Mouse (Mus musculus): Measurements from ENCODE around the gene Ctdnep1.

DNA sequence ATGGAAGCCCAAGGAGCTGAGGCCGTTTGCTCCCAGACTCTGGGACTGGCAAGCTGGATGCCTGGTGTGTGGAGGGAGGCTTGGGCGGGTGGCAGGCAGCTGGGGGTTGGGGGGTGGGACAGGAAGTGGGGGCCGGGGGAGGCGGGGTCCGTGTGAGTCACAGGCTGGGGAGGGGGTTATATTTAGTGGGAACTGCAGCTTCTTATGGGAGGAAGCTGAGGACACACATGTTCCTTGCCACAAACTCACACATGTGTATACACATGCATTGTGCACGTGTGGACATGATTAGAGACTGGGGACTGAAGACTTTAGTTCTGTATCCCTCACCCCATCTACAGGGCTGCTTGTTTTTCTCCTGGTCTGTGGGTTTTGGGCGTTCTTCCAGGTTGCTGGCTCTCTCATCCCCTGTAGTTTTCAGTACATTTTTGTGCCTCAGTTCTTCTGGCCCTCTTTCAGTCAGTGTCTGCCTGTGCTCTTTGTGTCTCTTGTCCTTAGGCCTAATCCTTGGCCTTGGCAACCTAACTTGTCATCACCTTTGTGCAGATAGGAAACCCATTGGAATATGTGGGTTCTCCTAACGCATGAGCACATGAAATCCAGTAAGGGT, 39.2 kb downstream of the Ctdnep1 start:
- TF ChIP-seq EP300 (IDR thresholded peaks at IDR 0.05; ENCODE audit: low read depth) (no peak), CTCF (IDR thresholded peaks at IDR 0.05; ENCODE audit: low read depth) (no peak)

Data from liver, postnatal 0 days (tissue).